Mouse (Mus musculus) CH12.LX (cell line): ENCODE measurements around the gene Pbld1. TPM values are rescaled to one million over a fixed set of nuclear protein-coding genes. Genes with fewer than 3 reads are reported as not detected.

Experiments
- DNase-seq: peaks from one replicate; pipeline ENCODE4 v3.0.0-alpha.2; 2013; ENCODE audit errors: extremely low read depth
- H3K27ac ChIP-seq: 2 replicates; pipeline ENCODE4 v1.5.1; 2012; ENCODE audit warnings: low read depth, mild to moderate bottlenecking, control low read depth, moderate library complexity; ENCODE audit not compliant: insufficient read depth
- H3K27me3 ChIP-seq: replicated peaks from 2 replicates; pipeline ENCODE3; 2012; ENCODE audit warnings: inconsistent platforms
- H3K36me3 ChIP-seq, 2 experiments: replicated peaks in 1 of 2; 2 replicates each; pipeline versions ENCODE3 to v1.6.1; 2012; ENCODE audit warnings: inconsistent platforms in 1 of 2, low read length in 1 of 2, mild to moderate bottlenecking in 1 of 2, mixed read lengths in 1 of 2, moderate library complexity in 1 of 2; ENCODE audit not compliant: control insufficient read depth in 1 of 2, insufficient read depth in 1 of 2
- H3K4me1 ChIP-seq, 2 experiments: 2 replicates each; pipeline ENCODE4 v1.6.1; 2012; ENCODE audit warnings: inconsistent platforms in 1 of 2, moderate library complexity in 1 of 2; ENCODE audit not compliant: insufficient read depth in 2 of 2, control insufficient read depth in 1 of 2
- H3K4me2 ChIP-seq: 2 replicates; pipeline ENCODE4 v1.6.1; 2012; ENCODE audit warnings: low read depth, mild to moderate bottlenecking, control low read depth; ENCODE audit not compliant: poor library complexity, insufficient read depth, severe bottlenecking
- H3K4me3 ChIP-seq, 3 experiments: fragments of 150-350 bp in 1 of 3; sonication (generic) in 1 of 3; replicated peaks in 1 of 3; 2 replicates each; pipeline versions ENCODE3 to v1.5.1; 2011 to 2012; ENCODE audit warnings: low read depth in 2 of 3, low read length in 2 of 3, mild to moderate bottlenecking in 2 of 3, moderate library complexity in 2 of 3, control low read depth in 1 of 3, improper control_type of control experiment in 1 of 3, inconsistent platforms in 1 of 3, mixed read lengths in 1 of 3; ENCODE audit not compliant: poor library complexity in 1 of 3
- H3K79me2 ChIP-seq: replicated peaks from 2 replicates; pipeline ENCODE4 v1.6.1; 2012; ENCODE audit warnings: mild to moderate bottlenecking, moderate library complexity; ENCODE audit not compliant: control insufficient read depth, poor library complexity, insufficient read depth, severe bottlenecking; ENCODE audit errors: extremely low read depth
- H3K9ac ChIP-seq: 2 replicates; pipeline ENCODE4 v1.6.1; 2012; ENCODE audit warnings: low read depth, mild to moderate bottlenecking, control low read depth, moderate library complexity; ENCODE audit not compliant: insufficient read depth
- H3K9me3 ChIP-seq: replicated peaks from 2 replicates; pipeline ENCODE3; 2012; ENCODE audit warnings: low read length, inconsistent platforms, mixed read lengths
- BHLHE40 ChIP-seq: IDR thresholded peaks from 2 replicates; pipeline ENCODE4 v1.6.1; 2011; ENCODE audit warnings: mild to moderate bottlenecking, low read depth, low read length, improper control_type of control experiment
- CTCF ChIP-seq, 2 experiments: IDR thresholded peaks in 1 of 2; conservative IDR thresholded peaks in 1 of 2; 2 replicates each; pipeline ENCODE4 v1.5.1; 2011 to 2012; ENCODE audit warnings: low read depth in 2 of 2, low read length in 2 of 2, improper control_type of control experiment in 1 of 2, inconsistent platforms in 1 of 2, mild to moderate bottlenecking in 1 of 2, moderate library complexity in 1 of 2
- ETS1 ChIP-seq: conservative IDR thresholded peaks from 2 replicates; pipeline ENCODE4 v1.6.1; 2012; ENCODE audit warnings: low read depth, mild to moderate bottlenecking, inconsistent platforms, low read length, improper control_type of control experiment, moderate library complexity
- IRF4 ChIP-seq: IDR thresholded peaks from 2 replicates; pipeline ENCODE4 v1.6.1; 2014; ENCODE audit warnings: low read depth, mild to moderate bottlenecking, inconsistent platforms, low read length, improper control_type of control experiment
- JUN ChIP-seq: IDR thresholded peaks from 2 replicates; pipeline ENCODE4 v1.6.1; 2011; ENCODE audit warnings: low read depth, mild to moderate bottlenecking, low read length, improper control_type of control experiment, moderate library complexity; ENCODE audit not compliant: insufficient read depth
- JUND ChIP-seq: conservative IDR thresholded peaks from 2 replicates; pipeline ENCODE4 v1.6.1; 2011; ENCODE audit warnings: low read depth, low read length, improper control_type of control experiment
- MXI1 ChIP-seq: IDR thresholded peaks from 2 replicates; pipeline ENCODE4 v1.6.1; 2011; ENCODE audit warnings: mild to moderate bottlenecking, low read depth, low read length, improper control_type of control experiment
- NRF1 ChIP-seq: IDR thresholded peaks from 2 replicates; pipeline ENCODE4 v1.6.1; 2014; ENCODE audit warnings: low read depth, mild to moderate bottlenecking, inconsistent platforms, low read length, improper control_type of control experiment, moderate library complexity
- POLR2AphosphoS2 ChIP-seq: IDR thresholded peaks from 2 replicates; pipeline ENCODE4 v1.6.1; 2011; ENCODE audit warnings: low read depth, low read length, improper control_type of control experiment
- SMC3 ChIP-seq: IDR thresholded peaks from 2 replicates; pipeline ENCODE4 v1.6.1; 2011; ENCODE audit warnings: low read depth, low read length, improper control_type of control experiment
- TCF12 ChIP-seq: IDR thresholded peaks from 2 replicates; pipeline ENCODE4 v1.6.1; 2014; ENCODE audit warnings: low read depth, mild to moderate bottlenecking, inconsistent platforms, low read length, improper control_type of control experiment
- ZC3H11A ChIP-seq: IDR thresholded peaks from 2 replicates; pipeline ENCODE4 v1.6.1; 2012; ENCODE audit warnings: low read depth, mild to moderate bottlenecking, inconsistent platforms, low read length, improper control_type of control experiment
- ZKSCAN1 ChIP-seq: IDR thresholded peaks from 2 replicates; pipeline ENCODE4 v1.6.1; 2012; ENCODE audit warnings: low read depth, inconsistent platforms, low read length, improper control_type of control experiment, borderline replicate concordance
- dilution Hi-C: fragments of 300-500 bp; cut with MboI; formaldehyde crosslinking; loops from 2 replicates; pipeline ENCODE4 v1.14.3; 2020; ENCODE audit warnings: low sequenced_read_pairs; ENCODE audit not compliant: extremely low pct_unique_long_range_greater_than_20kb, extremely low pct_ligation_motif_present
- in situ Hi-C: fragments of 300-500 bp; cut with MboI; formaldehyde crosslinking; loops from 3 replicates; pipeline ENCODE4 v1.14.3; 2019; ENCODE audit warnings: low sequenced_read_pairs, low pct_ligation_motif_present, low pct_unique_long_range_greater_than_20kb, mixed read lengths
- polyA plus RNA-seq: library from polyadenylated mRNA; unstranded; fragments of >175 nt; gene quantifications from 2 replicates; pipeline ENCODE4 v1.2.1, GENCODE M21; 2012; ENCODE audit warnings: low read depth; ENCODE audit not compliant: insufficient read length
- total RNA-seq, 2 experiments: library from RNA; depleted of rRNA; stranded (reverse); fragments of 300-350 nt in 1 of 2; fragments of >200 nt in 1 of 2; gene quantifications; 2 replicates each; pipeline ENCODE4 v1.2.3; 2012 to 2014

Pbld1 gene
- total and polyA plus RNA-seq, 3 experiments: 0.04 to 0.49 TPM; not detected in 1

DNA sequence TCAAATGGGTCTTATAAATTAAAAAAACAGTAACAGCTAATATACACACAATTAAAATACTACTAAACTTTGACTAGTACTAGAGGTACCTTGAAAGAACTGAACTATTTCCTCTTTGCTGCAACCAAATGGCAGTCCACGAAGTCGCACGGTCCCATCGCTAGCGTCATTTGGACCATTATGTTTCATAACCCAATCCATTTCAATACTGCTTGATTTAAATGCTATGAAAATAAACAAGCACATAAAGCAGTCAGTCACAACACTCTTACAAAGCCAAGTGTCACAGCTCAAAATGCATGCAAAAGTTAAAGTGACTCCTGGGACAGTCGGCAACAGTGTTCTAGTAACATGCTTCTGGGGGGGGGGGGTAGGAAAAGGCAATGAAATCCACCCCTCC lies 40.7 kb upstream of the Pbld1 start:
- no peak for TF ChIP-seq IRF4
- TF ChIP-seq SMC3: no peak
- TF ChIP-seq POLR2AphosphoS2: no peak
- TF ChIP-seq CTCF (conservative IDR thresholded peaks at IDR 0.05 in 1 of 2, IDR thresholded peaks at IDR 0.05 in 1 of 2; ENCODE audit: low read depth in 2 of 2, low read length in 2 of 2): no peak
- no peak for TF ChIP-seq JUN
- TF ChIP-seq ZKSCAN1: no peak
- no peak for TF ChIP-seq NRF1
- no peak for TF ChIP-seq ZC3H11A
- TF ChIP-seq, all 38 proteins: peak for 0
- no peak overlapping the region for H3K9ac ChIP-seq
- peaks cover 2 to 25% of the 10 kb centered on the region in 2 experiments; a peak in 3 of 4 replicates for H3K4me1 ChIP-seq
- in situ Hi-C loops: no loop called here
- no peaks in the 10 kb centered on the region for H3K9me3 ChIP-seq
- peaks cover 26 to 47% of the 10 kb centered on the region in 2 experiments for H3K36me3 ChIP-seq
- H3K27ac ChIP-seq: no peak overlapping the region
- H3K79me2 ChIP-seq: peaks cover 57% of the 10 kb centered on the region
- H3K4me3 ChIP-seq: no peak overlapping the region
- no peaks in the 10 kb centered on the region for H3K27me3 ChIP-seq
- DNase-seq: no peak
- dilution Hi-C loops: no loop called here
- no peak overlapping the region for H3K4me2 ChIP-seq

DNA sequence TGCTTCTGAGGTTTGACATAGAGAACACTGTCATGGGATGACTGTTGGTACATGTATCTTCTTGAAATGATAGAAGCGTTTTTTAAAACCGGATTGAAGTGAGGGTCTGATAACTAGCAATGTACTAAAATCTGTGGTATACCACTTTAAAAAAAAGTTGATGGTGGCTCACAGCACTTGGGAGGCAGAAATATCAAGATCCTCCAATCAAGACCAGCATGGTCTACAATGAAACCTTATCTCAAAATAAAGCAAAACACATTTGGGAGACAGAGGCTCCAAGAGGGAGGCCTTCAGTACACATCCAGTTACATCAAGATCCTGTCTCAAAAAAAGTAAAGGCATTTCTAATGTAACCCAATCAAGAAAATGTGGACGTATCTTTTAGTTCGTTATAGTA lies 38.3 kb upstream of the Pbld1 start:
- dilution Hi-C loops (no loop called here), in situ Hi-C loops (no loop called here)
- no peak for DNase-seq
- peaks cover 54% of the 10 kb centered on the region for H3K79me2 ChIP-seq
- H3K36me3 ChIP-seq: peaks cover 11 to 23% of the 10 kb centered on the region in 2 experiments
- H3K27ac ChIP-seq: no peak overlapping the region
- no peaks in the 10 kb centered on the region for H3K27me3 ChIP-seq
- H3K4me2 ChIP-seq: peak overlapping the region; percentile 91
- no peak for TF ChIP-seq ETS1
- TF ChIP-seq CTCF (conservative IDR thresholded peaks at IDR 0.05 in 1 of 2, IDR thresholded peaks at IDR 0.05 in 1 of 2; ENCODE audit: low read depth in 2 of 2, low read length in 2 of 2): no peak
- TF ChIP-seq JUND: no peak
- no peak for TF ChIP-seq BHLHE40
- TF ChIP-seq TCF12: no peak
- H3K4me1 ChIP-seq: peaks cover 4 to 40% of the 10 kb centered on the region in 2 experiments; a peak in 3 of 4 replicates
- H3K9ac ChIP-seq: peak overlapping the region; percentile 96
- H3K4me3 ChIP-seq: peak overlapping the region; percentile 31 to 95 (median 91)
- no peaks in the 10 kb centered on the region for H3K9me3 ChIP-seq

DNA sequence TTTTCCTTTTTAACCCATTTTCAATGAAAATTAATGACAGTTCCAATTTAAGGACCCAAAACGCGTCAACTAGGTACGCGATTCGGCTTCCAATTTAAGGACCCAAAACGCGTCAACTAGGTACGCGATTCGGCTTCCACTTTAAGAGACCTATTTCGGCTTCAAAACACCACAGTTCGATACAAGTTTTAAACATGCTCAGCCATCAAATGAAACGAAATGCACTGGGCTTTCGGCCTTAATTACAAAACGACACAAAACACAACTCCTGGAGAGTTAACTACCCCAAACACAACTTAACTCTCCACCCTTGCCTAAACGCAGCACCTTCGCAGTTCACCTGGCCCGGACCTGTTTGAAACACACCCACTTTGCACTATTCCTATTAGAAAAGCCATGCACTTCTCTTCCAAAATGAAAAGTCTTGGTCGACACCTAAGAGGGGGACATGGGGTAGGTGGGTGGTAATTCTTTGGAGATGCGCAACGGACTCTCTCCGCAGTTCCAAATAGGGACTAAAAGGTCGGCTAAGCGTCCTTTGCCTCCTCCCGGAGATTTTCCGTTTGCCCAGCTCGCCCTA lies 37.3 kb upstream of the Pbld1 start:
- H3K4me1 ChIP-seq: peaks cover 4 to 40% of the 10 kb centered on the region in 2 experiments; a peak in 3 of 4 replicates
- peak overlapping the region; percentile 96 for H3K9ac ChIP-seq

More for the DNA sequence above, 37.3 kb upstream of the Pbld1 start:
- Histone ChIP-seq H3K36me3 (peaks cover 4 to 14% of the 10 kb centered on the region in 2 experiments), H3K4me2 (peak overlapping the region; percentile 91; the same call in 1 of the 2 replicates), H3K27me3 (no peaks in the 10 kb centered on the region), H3K4me3 (peak overlapping the region; percentile 91 to 95 (median 92)), H3K79me2 (peaks cover 51% of the 10 kb centered on the region), H3K27ac (peak overlapping the region; percentile 97; the same call in 1 of the 2 replicates), H3K9me3 (no peaks in the 10 kb centered on the region)
- in situ Hi-C loops: no loop called here
- no peak for TF ChIP-seq MXI1
- peak; percentile 10 for DNase-seq
- dilution Hi-C loops: no loop called here
